Mouse (Mus musculus) gonadal fat pad, adult 2 months (tissue): ENCODE data around the gene Golt1a. TPM values are rescaled to one million over a fixed set of nuclear protein-coding genes. Genes with fewer than 3 reads are reported as not detected.

Experiments
- DNase-seq: peaks from one replicate; pipeline ENCODE4 v3.0.0-alpha.2; 2012; ENCODE audit warnings: low read depth
- polyA plus RNA-seq: library from polyadenylated mRNA; depleted of rRNA; stranded (reverse); fragments of >200 nt; gene quantifications from 2 replicates; pipeline ENCODE4 v1.2.3, GENCODE M21; 2012; rRNA removed

Golt1a gene
- polyA plus RNA-seq: 9.2 and 12.5 TPM in 2 replicates

DNA sequence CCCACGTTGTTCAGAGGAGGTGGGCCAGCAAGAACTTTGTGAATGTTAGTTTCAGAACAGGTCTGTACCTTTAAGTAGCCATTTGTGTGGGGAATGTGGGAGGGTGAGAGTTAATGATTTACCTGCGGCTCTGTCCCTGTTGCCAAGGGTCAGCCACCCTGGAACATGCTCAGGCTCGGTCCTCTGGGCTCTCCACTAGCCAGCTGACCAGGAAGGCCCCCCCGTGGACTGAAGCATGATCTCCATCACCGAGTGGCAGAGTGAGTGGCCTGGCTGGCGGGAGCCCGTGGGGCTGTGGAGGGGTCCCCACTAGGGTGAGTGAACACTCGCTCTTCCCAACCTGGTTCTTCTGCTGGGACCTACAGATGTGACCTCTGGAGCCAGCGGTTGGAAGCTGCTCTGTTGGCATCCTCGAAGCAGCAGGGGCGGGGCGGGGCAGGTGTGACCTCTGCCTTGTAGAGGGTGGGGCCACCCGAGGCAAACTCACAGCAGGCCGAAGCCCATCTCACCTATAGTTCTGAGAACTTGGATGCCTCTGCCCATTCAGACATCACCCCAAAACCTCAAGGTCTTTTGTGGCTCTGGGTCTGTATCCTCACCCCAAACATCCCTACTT, at the start of gene Golt1a:
Golt1a (plus strand) TSS at position 149 of the 616 bp plus-strand sequence.
- DNase-seq: no peak

DNA sequence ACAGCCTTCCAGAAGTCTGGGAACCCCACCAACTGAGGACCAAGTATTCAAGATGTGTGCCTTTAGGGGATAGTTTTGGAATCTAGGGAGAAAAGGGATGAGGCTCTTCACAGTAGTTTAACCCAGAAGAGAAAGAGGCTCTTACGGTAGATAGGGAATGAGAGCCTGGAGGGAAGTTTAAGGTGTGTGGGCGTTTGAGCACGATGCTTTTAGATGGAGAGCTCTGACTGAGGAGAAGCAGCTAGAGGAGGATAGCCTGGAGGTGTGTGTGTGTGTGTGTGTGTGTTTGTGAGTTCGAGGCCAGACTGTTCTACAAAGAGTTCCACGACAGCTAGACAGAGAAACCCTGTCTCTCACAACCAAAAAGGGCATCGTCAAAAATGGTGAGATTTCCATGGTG, 47.0 kb upstream of the Golt1a start:
- no peak for DNase-seq

DNA sequence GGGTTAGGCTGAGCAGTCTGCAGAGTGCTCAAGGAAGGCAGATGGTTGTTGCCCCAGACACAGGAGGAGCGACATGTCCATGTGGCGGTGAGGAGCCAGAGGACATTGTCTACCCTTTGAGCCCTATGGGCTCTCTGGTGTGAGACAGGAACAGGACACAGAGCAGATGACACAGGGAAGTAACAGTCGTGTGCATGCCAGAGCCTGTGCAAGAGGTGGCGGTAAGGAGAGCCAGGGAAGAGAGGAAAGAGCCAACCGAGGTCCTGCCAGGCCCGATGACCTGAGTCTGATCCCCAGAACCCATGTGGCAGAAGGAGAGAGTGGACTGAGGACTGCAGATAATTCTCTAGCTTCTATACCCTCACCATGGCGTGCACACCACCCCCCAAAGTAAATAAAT, 46.5 kb upstream of the Golt1a start:
- DNase-seq: no peak

DNA sequence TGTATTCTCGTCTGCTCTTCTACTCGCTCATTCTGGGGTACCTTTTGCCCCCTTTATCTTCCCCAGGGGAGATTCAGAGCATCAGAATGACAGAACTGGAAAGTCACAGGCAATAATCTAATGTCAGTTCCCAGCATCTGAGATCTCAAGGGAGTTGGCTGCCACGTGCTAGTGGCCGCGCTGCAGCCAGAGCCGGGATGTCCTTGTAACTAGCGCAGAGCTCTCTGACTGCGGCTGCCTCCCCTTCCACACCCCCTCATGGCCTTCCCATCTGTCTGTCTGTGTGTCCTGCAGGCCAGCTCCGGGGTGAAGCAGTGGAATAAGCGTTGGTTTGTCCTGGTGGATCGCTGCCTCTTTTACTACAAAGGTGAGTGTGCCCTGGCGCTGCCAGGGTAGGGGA, 45.2 kb upstream of the Golt1a start:
- no peak for DNase-seq

DNA sequence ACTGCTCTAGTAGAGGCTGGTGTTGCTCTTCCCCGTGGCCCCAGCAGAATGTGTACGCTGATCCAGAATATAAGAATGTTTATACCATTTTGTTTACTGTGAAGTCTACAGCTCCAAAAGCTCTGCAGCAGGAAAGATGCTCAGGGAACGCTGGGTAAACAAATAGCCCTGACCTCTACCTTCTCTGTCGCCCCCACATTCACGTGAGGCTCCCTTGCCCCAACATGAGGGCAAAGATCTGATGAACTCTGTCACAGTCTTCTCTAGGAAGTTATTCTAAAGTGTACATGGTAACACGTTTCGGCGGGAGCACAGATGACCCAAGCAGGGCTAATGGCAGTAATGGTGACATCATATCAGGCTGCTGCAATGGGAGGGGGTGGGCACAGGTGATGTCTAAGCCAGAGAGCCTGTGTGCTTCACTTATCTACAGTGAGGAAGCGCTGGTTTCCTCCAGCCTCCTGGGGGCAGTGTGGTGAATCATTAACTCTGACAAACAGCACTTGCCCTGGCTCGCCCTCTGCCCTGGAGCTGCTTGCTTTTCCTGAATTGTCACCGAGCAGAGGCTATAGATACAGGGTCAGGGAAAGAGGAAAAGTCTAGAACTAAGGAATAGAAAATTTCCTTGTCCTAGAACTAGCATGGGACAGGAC, 44.4 kb upstream of the Golt1a start:
- DNase-seq: no peak

DNA sequence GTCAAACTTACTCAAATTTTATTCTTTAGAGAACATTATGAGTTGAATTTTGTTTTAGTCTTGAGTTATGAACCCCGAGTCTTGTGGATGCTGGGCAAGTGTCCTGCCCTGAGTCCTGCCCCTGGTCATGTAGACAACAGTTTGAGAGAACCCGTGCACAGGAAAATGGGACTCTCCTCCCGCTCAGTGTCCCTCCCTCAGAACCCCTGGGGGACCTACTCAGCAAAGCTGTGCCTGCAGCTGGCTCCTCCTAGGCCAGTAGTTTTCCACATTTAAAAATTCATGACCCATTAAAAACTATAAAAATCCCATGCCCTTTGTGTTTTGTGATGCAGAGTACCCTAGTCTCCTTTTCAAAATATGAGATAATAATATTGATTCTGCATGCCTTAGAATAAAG, 42.5 kb upstream of the Golt1a start:
- no peak for DNase-seq

DNA sequence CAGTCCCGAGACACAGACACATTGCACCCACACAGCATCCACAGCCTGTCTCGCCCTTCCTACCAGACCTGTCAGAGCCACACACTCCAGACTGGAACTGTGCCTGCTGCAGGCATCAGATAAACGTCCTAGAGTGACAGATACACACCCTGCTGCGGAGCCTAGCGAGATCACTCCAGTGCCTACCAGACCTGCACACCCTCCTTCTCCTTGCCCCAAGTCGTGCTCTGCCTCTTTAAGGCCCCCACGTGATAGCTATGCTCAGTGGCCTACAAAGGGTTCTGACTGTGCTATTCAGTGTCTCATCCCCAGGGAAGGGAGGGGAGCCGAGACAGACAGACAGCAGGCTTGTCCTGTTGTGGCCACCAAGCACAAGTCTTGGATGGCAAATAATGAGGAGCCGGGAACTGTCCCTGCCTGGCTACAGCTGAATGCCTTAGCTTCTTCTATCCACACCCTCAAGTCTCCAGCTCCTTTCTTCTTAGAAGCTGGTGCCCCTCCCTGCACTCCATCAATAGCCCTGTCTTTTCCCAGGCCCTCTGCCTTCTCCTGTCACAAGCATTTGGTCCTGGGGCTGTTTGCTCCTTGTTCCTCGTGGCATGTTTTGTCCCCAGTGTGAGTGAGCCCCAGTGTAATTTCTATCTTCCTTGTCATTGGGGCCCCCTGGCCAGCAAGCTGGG, 41.6 kb upstream of the Golt1a start:
- DNase-seq: no peak

DNA sequence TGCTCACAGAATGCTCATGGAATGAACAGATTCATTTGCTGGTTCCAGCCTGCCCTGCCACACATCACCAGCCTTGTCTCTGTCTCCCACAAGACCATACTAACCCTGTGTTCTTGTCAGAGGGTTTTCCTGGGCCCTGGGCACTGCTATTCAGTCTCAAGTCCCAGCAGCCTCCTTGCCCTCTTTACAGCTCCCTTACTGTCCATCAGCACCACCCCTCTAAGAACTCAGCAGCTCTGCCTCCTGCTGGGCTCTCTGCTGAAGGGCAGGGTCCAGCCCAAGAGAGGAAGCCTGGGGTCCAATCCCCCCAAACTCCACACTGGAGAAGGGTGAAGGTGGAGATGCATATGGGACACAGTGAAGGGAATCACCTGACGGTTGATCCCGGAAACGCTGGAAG, 41.1 kb upstream of the Golt1a start:
- DNase-seq: no peak

DNA sequence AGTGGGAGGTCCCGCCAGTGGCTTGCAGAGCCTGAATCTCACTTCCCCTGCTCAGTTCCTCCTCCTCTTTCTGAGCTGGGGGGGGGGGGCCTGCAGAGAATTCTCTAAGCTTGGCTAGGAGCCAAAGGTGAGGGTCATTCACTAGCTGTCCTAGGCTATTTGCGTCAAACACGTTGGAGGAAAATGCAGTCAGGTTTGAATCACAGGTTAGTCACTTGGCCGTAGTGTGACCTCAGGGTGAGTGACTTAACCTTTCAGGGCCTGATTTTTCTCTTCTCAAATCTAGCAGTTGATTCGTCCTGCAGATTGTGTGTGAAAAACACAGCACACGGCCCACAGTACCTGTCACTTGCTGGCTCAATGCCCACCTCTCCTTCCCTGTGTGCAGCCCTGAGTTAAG, 39.3 kb upstream of the Golt1a start:
- no peak for DNase-seq

DNA sequence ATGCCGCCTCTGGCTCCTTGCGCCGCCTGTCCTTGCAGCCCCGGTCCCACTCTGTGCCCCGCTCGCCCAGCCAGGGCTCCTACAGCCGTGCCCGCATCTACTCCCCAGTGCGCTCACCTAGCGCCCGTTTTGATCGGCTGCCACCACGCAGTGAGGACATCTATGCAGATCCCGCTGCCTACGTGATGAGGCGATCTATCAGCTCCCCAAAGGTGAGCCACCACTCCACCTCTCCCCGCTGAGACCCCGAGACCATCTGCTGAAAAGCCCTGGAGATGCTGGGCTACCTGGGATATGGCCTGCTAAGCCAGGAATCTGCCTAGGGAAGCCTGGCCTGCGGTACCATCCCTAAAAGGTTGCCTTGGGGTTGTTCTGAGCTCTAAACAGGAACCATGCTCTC, 35.4 kb upstream of the Golt1a start:
- no peak for DNase-seq

DNA sequence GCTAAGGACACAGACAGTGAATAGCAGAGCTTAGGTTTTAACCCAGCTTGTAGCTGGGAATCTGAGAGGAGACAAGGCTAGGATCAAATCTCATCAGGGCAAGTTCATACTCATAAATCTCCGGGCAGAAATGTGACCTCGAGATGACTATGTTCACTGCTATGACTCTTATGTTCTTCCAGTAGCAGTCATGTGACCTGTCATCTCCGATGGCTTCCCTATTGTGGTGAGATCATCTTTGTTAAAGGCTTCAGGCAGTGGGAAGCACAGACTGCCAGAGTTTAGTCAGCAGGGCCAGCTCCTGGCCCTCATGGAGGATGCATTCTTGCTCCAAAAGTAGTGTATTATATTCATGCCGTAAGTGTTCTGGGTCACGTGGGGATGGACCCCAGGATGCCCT, 32.6 kb upstream of the Golt1a start:
- no peak for DNase-seq

DNA sequence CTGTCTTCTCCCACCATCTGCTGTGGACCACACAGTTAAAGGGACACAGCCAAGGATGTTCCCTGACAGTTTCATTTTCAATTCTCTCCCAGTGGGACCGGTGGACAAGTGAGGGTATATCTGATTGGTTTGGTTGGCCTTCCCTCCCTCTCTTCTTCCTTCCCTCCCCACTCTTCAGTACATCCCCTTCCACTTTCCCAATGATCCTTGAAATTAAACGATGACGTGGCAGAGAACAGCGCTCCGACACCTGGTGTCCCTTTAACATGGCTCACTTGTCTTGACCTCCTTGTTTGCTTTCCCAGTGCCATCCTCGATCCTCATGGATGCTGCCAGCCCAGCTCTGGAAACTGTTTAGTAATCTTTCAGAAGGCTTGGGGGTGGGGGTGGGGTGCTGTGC, 31.1 kb upstream of the Golt1a start:
- DNase-seq: no peak

DNA sequence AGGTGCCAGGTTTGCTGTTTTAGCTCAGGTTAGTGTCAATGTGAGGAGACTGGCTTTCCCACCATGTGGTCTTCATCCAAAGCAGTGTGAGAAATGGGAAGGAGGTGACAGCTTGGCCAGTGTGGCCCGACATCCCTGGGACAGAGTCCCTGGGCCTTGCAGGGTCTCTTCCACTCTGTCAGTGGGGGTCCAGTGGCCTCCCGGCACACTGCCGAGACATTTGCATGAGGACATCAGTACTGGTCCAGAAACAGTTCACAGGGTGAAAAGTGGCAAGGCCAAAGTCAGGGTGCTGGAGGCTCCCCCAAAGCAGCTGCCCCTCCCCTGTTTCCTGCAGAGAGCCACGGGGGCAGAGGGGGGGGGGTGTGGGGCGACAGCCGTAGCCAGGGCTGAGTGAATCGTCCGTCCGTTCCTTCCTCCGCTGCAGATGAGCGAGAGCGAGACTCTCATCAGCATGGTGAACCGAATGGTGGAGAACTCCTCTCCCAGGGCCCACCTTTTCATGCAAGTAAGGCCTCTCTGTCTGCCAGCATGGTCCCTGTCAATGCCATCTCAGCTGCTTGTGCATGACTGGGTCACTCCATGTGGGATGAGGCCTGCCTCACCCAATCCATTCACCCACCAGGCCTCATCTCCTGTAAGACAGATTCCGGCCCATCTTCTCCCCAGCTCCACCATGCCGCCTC, 30.5 kb upstream of the Golt1a start:
- no peak for DNase-seq

DNA sequence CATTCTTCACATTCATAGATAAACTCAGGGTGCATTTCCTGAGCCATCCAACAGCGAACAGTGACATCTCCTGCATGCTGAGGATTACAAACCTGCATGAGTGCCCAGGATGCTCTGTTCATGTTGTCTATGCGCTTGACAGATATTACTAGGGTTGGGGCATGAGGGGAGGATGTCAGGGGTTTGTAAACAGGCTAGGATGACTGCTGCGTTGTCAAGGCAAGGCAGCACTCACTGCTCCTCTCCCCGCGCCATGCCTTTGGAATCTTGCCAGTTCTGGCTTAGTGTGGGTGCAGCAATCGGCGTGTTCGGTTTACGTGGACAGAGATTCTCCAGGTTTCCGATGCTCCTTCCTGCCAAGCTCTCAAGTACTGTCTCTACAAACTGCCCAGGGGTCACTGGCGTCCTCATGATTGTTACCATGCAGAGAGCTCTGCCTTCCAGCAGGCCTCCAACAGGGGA, 29.9 kb upstream of the Golt1a start:
- DNase-seq: no peak

DNA sequence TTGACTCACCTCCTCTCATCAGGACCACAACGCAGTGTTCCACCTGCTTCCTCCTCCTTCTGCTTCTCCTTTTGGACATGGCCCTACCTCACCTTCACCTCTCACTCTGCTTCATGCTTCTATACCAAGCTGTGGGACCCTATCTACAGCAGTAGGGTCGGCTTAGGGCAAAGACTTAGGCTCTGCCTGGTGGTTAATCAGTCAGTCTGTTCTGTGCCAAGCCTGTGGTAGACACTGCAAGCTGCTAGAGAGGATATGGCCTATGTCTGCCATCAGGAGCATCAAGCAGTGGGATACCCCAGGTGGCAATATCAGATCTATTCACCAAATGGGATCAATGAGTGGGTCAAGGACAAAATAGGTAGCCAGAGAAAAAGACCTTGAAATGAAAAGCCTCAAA, 29.1 kb upstream of the Golt1a start:
- DNase-seq: no peak

DNA sequence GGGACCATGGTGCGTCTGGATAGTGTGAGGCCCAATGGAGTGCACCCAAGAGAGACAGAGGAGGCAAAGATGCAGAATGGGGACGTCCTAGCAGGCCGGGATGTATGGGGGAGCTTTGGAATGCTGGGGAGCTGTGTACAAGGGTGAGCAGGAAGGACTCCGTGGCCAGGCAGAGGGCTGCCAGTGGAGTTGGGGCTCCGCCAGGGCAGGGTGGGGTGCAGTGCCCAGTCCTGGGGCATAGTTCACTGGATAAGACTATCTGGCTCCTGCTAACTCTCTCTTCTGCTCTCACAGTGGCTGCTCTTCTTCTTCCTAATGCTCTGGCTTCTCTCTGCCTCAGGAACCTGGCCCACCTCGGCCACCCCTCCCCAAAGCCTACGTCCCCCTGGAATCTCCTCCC, 23.7 kb upstream of the Golt1a start:
- DNase-seq: no peak

DNA sequence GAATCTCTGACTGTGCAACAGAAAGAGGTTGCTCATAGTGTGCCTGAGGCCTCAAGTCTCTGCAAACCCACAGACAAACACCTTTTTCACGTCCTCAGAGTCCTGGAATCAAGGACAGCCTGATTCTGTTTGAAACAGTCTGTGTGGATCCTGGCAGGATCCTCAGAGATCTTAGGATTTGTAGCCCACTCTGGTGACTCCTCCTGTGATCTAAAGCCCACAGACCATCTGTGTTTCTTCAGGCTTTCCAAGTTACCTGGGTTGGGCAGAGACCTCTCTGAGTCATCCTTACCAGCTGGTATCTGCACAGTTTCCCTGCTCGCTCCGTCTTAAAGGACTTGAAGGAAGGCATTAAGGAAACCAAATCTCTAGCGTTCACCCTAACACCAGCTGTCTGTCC, 22.5 kb upstream of the Golt1a start:
- DNase-seq: no peak

DNA sequence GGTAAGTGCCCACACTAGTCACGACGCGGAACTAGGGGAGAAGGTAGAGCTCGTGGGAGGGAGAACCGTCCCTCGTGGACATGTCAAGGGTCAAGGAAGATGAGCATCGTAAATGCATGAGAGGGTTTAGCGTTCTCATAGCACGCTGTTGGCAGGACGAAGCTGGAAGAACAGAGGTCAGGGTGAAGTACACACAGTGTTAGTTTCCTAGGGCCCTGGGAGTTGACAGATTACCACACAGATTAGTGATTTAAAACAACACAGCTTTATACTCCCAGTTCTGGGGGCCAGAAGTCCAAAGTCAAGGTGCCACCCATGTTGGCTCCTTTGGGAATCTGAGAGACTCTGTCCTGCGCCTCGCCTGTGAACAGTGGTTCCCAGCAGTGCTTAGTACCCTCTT, 21.7 kb upstream of the Golt1a start:
- DNase-seq: no peak

DNA sequence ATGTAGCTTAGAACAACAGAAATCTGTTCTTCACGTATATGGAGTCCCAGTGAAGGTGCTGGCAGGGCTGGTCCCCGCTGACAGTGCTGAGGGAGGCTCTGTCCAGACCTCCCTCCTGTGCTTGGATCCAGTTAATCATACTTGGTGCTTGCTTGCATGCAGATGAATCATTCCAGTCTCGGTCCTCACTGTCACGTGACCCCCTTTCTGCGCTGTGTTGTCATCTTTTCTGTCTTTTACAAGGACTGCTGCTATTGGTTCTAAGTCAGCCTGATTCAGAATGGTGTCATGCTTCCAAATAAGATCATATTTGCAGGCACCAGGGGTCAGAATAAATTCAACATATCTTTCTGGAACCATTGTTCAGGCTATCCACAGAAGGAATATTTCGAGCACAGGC, 17.7 kb upstream of the Golt1a start:
- no peak for DNase-seq

DNA sequence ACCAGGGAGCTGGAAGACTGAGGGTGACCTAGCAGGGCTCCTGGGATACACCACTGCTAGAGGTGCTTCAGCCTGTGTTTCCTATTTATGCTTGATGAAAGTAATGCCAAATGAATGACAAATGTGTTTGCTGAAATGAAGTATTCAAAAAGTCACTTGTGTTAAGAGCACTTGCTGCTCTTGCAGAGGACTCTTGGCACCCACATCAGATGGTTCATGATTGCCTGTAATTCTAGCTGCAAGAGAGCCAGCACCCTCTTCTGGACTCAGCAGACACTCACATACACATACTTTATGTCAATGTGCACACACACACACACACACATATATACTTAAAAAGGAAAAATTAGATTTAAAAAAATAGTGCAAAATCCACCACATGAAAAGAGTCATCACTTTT, 17.0 kb upstream of the Golt1a start:
- DNase-seq: no peak

DNA sequence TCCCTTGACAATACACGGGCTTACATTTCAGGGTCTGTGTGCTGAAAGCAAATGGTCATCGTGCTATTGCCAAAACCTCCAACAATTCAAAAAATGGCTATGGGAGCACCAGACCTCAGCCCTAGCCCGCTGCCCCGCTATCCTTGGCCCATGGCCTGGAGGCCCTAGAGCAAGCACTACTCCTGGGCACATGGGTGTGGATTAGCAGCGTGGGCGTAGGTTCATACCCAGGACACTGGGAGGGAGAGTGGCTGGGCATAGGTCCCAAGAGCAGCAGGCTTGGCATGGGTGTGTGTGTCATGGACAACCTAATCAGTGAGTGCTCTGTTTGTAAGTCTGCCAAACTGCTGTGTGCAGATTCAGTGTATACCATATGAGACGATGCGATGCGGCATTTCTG, 13.2 kb upstream of the Golt1a start:
- DNase-seq: no peak

DNA sequence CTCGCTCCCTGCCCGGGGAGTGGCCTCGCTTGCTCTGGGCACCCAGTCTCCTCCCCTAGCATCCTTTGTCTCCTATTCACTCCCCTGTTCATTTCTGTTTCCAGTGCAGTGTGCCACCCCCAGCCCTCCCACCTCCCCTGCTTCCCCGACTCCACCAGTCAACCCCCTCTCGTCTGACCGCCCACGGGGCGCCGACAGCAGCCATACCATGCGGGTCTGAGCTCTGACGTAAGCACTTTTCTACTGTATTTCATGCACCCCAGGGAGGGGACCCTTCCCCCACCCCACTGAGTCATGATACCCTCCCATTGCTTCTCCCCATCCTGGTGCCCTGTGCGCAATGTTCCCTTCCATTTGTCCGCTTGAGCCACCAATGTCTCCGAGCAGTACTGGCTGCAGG, 10.8 kb upstream of the Golt1a start:
- no peak for DNase-seq

DNA sequence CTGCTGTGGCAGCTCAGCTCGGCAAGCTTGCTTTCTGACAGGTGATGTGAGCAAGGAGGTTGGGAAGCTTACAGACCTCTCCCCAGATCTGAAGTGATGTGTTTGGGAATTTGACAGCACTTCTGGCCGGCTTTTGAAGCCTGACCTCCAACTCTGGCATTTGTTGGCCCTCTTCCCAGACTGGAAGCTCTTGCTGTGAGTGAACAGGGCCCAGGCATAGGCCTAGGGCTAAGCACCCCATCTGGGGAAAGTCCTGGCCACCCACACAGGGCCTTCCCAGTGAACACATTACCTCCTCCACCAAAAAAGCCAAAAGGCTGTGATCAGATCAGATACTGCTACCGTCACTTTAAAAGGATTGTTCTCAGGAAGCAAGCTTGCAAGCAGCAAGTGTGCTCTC, 7.1 kb upstream of the Golt1a start:
- no peak for DNase-seq
